In the genomic region with DNA sequence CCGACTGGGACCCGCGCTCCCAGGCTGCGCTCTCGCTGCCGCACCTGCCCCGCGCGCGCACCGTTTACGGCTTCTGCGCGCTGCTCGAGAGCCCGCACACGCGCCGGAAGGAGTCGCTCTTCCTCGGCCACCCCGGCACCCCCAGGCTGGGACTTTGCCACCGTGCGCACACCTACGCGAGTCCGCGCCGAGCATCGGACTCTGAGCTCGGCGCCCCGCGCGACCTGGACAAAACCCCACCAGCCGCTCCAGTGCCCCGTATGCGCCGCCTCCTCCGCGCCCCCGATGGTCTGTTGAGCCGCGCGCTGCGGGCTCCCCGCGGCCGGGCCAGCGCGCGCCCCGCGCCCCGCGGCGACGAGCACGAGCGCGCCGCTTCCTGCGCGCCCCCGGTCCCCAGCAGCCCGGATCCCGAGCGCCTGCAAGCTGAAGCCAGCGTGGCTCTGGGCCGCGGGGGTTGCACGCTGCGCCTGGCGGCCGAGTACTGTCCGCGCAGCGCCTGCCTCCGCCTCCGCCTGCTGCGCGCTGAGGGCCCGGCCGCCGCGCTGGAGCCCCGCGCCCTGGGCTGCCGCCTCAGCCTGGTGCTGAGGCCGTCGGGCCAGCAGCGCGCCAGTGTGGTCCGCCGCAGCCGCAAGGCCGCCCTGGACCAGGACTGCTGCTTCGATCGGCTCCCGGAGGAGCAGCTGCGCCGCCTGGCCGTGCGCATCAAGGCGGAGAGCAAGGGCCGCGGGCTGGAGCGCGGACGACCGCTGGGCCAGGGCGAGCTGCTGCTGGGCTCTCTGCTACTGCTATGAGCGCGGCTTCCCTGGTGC, we compare ENCODE assay signal across 8 mouse cellular contexts. TPM values are rescaled to one million over a fixed set of nuclear protein-coding genes. Genes with fewer than 3 reads are reported as not detected.
A peak's percentile ranks its signal among the peaks of the same experiment; 100 is the strongest.
DNase-seq lines count a peak whose midpoint lies in the region; ATAC-seq and TF ChIP-seq lines count a peak whose summit lies in the region.
"Not testable (repeated sequence)": the region's sequence is repeated elsewhere in the genome, so short reads cannot be mapped to it uniquely, and the experiment has no call there.

No protein-coding gene starts in this region.

- peaks cover 19% of the 10 kb centered on the region for H3K27me3 ChIP-seq in forebrain, embryonic 11.5 days (ENCODE audit: control insufficient read depth, insufficient read depth, low read length)
- H3K27me3 ChIP-seq in heart, embryonic 11.5 days (ENCODE audit: control insufficient read depth, insufficient read depth, low read length): peaks cover 18% of the 10 kb centered on the region; the same call in 1 of the 2 replicates
- H3K27me3 ChIP-seq in kidney, adult 2 months (replicated peaks; ENCODE audit: control insufficient read depth, insufficient read depth, low read length): not testable (repeated sequence)
- peaks cover 47% of the 10 kb centered on the region for H3K27me3 ChIP-seq in limb, embryonic 10.5 days (ENCODE audit: low read depth, poor library complexity, severe bottlenecking)

- peak; percentile 19 for DNase-seq in CD4-positive helper T cell, adult 2 months (ENCODE audit: low read depth, low spot score)
- DNase-seq in cerebellum, adult 11 months: peak; percentile 77
- peak; percentile 86 for DNase-seq in forebrain, embryonic 11.5 days (ENCODE audit: low spot score)
- DNase-seq in kidney, adult 2 months: peak; percentile 12
- DNase-seq in limb, embryonic 10.5 days (ENCODE audit: low spot score): peak; percentile 76
- peak; percentile 68 for DNase-seq in mesoderm, embryonic 11.5 days (ENCODE audit: low read depth, low spot score)
- DNase-seq in right cerebral cortex, postnatal 14 days: peak; percentile 66

- WGBS in forebrain, embryonic 11.5 days: under 1% methylated on average over 84 of the region's 114 CpGs
- 1% methylated on average over 69 of the region's 114 CpGs for WGBS in heart, embryonic 11.5 days (ENCODE audit: insufficient replicate concordance)
- WGBS in kidney, adult 2 months: 1% methylated on average over 114 of the region's 114 CpGs
- WGBS in limb, embryonic 10.5 days: 6% methylated on average over 99 of the region's 114 CpGs

- H3K4me1 ChIP-seq in forebrain, embryonic 11.5 days (replicated peaks; ENCODE audit: control insufficient read depth, insufficient read depth, low read length); heart, embryonic 11.5 days (ENCODE audit: control insufficient read depth, insufficient read depth, low read length); kidney, adult 2 months (ENCODE audit: control insufficient read depth, insufficient read depth, low read length): not testable (repeated sequence)
- H3K4me1 ChIP-seq in limb, embryonic 10.5 days: peaks cover 19% of the 10 kb centered on the region

- not testable (repeated sequence) for TF ChIP-seq POLR2A in kidney, adult 2 months (IDR thresholded peaks at IDR 0.05; ENCODE audit: low read depth, low read length)

- H3K4me3 ChIP-seq in forebrain, embryonic 11.5 days (ENCODE audit: low read depth, low read length): peak overlapping the region; percentile 62
- peak overlapping the region; percentile 66 for H3K4me3 ChIP-seq in heart, embryonic 11.5 days (ENCODE audit: low read depth, low read length)
- H3K4me3 ChIP-seq in kidney, adult 2 months (ENCODE audit: insufficient read depth, low read depth, low read length): peak overlapping the region; percentile 36; the same call in 1 of the 2 replicates
- peak overlapping the region; percentile 65 for H3K4me3 ChIP-seq in limb, embryonic 10.5 days

- peak overlapping the region; percentile 58 for H3K9ac ChIP-seq in forebrain, embryonic 11.5 days (ENCODE audit: low read length)
- peak overlapping the region; percentile 69 for H3K9ac ChIP-seq in heart, embryonic 11.5 days (ENCODE audit: low read depth, low read length)

- H3K36me3 ChIP-seq in forebrain, embryonic 11.5 days (ENCODE audit: control insufficient read depth, insufficient read depth, low read length); heart, embryonic 11.5 days (ENCODE audit: control insufficient read depth, insufficient read depth, low read length); kidney, adult 2 months (ENCODE audit: control insufficient read depth, insufficient read depth, low read length); limb, embryonic 10.5 days: not testable (repeated sequence)

- not testable (repeated sequence) for H3K27ac ChIP-seq in forebrain, embryonic 11.5 days (ENCODE audit: low read depth, low read length); kidney, adult 2 months (ENCODE audit: insufficient read depth, low read depth, low read length)
- peak overlapping the region; percentile 79 for H3K27ac ChIP-seq in heart, embryonic 11.5 days (ENCODE audit: low read depth, low read length)
- H3K27ac ChIP-seq in limb, embryonic 10.5 days: peak overlapping the region; percentile 76

- not testable (repeated sequence) for TF ChIP-seq CTCF in kidney, adult 2 months (conservative IDR thresholded peaks at IDR 0.05; ENCODE audit: insufficient read depth, insufficient read length, low read depth, low read length)

- peak; percentile 92 for ATAC-seq in forebrain, embryonic 11.5 days (replicated peaks; ENCODE audit: low FRiP score)
- peak; percentile 61 for ATAC-seq in heart, embryonic 11.5 days (replicated peaks; ENCODE audit: insufficient number of reproducible peaks, low FRiP score, low TSS enrichment)

- H3K9me3 ChIP-seq in forebrain, embryonic 11.5 days (ENCODE audit: control insufficient read depth, low read length); heart, embryonic 11.5 days (replicated peaks; ENCODE audit: control insufficient read depth, low read length); limb, embryonic 10.5 days (replicated peaks): not testable (repeated sequence)

- H3K4me2 ChIP-seq in forebrain, embryonic 11.5 days (ENCODE audit: low read depth, low read length, severe bottlenecking): peak overlapping the region; percentile 88
- peak overlapping the region; percentile 89 for H3K4me2 ChIP-seq in heart, embryonic 11.5 days

RNA-seq across cellular contexts. Expression of gene C2cd4b, which starts 0.9 kb away (rescaled TPM):
- 0.13 TPM in 1 of 2 replicates, not detected in the other for polyA plus RNA-seq in forebrain, embryonic 11.5 days (2014; fragmentation: Nextera tagmentation; extraction: Ambion mirVana)
- polyA plus RNA-seq in heart, embryonic 11.5 days (2014; fragmentation: Nextera tagmentation; extraction: Ambion mirVana): 2.0 and 2.6 TPM in 2 replicates
- not detected in 2 replicates for polyA plus RNA-seq in kidney, adult 2 months (2012; rRNA removed)
- 0.14 TPM in 1 of 2 replicates, not detected in the other for polyA plus RNA-seq in limb, embryonic 10.5 days (2016; fragmentation: Nextera tagmentation; extraction: Ambion mirVana)

Comparison
In these comparisons a context has a peak if more than half of its experiments do, and no peak if none do; other contexts are left out.
1. DNase-seq: peak in every context shown above with its lines; median percentile 86 in forebrain, embryonic 11.5 days; 77 in cerebellum, adult 11 months; 76 in limb, embryonic 10.5 days; 68 in mesoderm, embryonic 11.5 days; 66 in right cerebral cortex, postnatal 14 days; 19 in CD4-positive helper T cell, adult 2 months; 12 in kidney, adult 2 months.